Mouse (Mus musculus): ENCODE measurements around the gene Ubald2. TPM values are rescaled to one million over a fixed set of nuclear protein-coding genes. Genes with fewer than 3 reads are reported as not detected.

Gene Ubald2
- total and polyA plus RNA-seq, 2 experiments from 2014 or later = 32.3 to 48.3 TPM

DNA sequence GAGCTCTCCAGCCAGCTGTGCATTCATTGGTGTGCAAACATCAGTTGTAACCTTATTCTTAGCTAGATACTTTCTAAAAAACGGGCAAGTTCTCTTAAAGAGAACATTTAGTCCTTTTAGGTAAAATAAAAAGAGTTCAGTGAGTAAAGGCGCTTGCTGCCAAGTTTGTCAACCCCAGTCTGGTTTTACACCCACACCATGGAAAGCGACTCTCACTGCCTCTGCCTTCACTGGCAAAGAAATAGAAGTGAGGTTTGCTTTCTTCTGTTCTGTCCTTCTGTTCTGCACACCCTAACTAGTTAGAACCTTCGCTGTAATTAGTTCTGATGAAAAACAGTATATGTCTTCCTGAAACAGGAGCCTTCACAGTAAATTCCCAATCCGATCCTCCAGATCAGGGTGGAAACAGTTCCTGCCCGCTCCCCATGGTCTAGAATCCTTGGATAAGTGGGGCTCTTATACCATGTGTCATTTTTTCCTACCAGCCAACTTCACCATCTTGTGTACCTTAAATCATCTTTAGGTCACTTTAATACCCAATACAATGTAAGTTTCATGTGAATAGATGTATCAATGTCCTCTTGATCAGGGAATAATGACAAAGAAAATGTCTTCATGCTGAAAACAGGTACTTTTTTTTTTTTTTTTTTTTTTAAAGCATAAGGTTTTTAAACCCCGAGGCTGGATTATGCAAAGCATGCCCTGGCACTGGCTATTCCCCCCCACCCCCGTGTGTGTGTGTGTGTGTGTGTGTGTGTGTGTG lies 1.1 kb upstream of the Ubald2 start:
- Histone ChIP-seq H3K27ac (ENCODE audit: low read depth) (peak overlapping the region; percentile 30; the same call in 1 of the 2 replicates), H3K9me3 (replicated peaks; ENCODE audit: control insufficient read depth, low read length) (no peaks in the 10 kb centered on the region), H3K9ac (replicated peaks; ENCODE audit: low read depth, low read length) (no peak overlapping the region), H3K27me3 (ENCODE audit: control insufficient read depth, insufficient read depth, low read length) (no peaks in the 10 kb centered on the region), H3K4me1 (ENCODE audit: control insufficient read depth, insufficient read depth) (peaks cover 35% of the 10 kb centered on the region), H3K4me3 (ENCODE audit: low read depth, low read length) (no peak overlapping the region), H3K36me3 (replicated peaks; ENCODE audit: control insufficient read depth, insufficient read depth, low read length) (peaks cover 12% of the 10 kb centered on the region; the same call in 1 of the 2 replicates), H3K4me2 (ENCODE audit: low read depth, low read length) (peak overlapping the region; percentile 32; the same call in 1 of the 2 replicates)
- no peak for TF ChIP-seq CTCF (IDR thresholded peaks at IDR 0.05; ENCODE audit: low read depth)
- 62% methylated on average over 8 of the region's 8 CpGs for WGBS
- DNase-seq (ENCODE audit: low spot score) (no peak), ATAC-seq (ENCODE audit: insufficient read depth, low read depth) (no peak)

DNA sequence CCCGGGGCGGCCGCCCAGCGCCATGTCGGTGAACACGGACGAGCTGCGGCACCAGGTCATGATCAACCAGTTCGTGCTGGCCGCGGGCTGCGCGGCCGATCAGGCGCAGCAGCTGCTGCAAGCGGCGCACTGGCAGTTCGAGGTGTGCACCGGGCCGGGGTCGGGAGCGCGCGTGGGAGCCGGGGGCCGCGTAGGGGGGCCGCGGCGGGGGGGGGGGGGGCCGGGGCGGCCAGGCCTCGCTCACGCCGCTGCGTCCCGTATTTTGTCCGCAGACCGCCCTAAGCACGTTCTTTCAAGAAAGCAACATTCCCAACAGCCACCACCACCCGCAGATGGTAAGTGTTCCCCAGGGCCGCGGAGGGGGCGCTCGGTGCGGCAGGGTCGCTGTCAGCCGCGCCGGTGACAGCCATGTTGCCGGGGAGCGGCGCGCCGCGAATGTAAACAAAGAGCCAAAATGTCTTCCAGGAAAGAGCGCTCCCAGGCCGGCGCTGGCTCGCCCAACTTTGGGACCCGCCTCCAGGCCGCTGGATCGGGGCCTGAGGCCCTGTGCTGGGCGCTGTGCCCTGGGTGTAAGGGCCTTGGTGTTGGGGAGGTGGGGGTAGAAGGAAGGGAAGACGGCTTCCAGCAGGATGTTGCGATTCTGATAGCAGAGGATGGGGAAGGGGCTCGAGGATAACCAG lies 533 bp downstream of the Ubald2 start:
- Histone ChIP-seq H3K4me3 (ENCODE audit: low read depth, low read length) (peak overlapping the region; percentile 73), H3K9ac (replicated peaks; ENCODE audit: low read depth, low read length) (peak overlapping the region; percentile 95), H3K27me3 (ENCODE audit: control insufficient read depth, insufficient read depth, low read length) (no peaks in the 10 kb centered on the region), H3K4me1 (ENCODE audit: control insufficient read depth, insufficient read depth) (peaks cover 34% of the 10 kb centered on the region), H3K36me3 (replicated peaks; ENCODE audit: control insufficient read depth, insufficient read depth, low read length) (peaks cover 19% of the 10 kb centered on the region), H3K27ac (ENCODE audit: low read depth) (peak overlapping the region; percentile 90), H3K4me2 (ENCODE audit: low read depth, low read length) (peak overlapping the region; percentile 82), H3K9me3 (replicated peaks; ENCODE audit: control insufficient read depth, low read length) (no peaks in the 10 kb centered on the region)
- TF ChIP-seq EP300 (IDR thresholded peaks at IDR 0.05; ENCODE audit: low read depth) = no peak
- ATAC-seq (ENCODE audit: insufficient read depth, low read depth) (peak; percentile 15; the same call in 1 of the 2 replicates), DNase-seq (ENCODE audit: low spot score) (peak; percentile 65)
- 2% methylated on average over 41 of the region's 67 CpGs for WGBS

GRCm38 (mm10) chr11:116434967-116435752 lies 1.3 kb downstream of the Ubald2 start:
- no peak for DNase-seq (ENCODE audit: low spot score)
- WGBS = 47% methylated on average over 12 of the region's 12 CpGs
- no peak for ATAC-seq (ENCODE audit: insufficient read depth, low read depth)
- peak overlapping the region; percentile 95 for H3K9ac ChIP-seq (replicated peaks; ENCODE audit: low read depth, low read length)
- H3K36me3 ChIP-seq (replicated peaks; ENCODE audit: control insufficient read depth, insufficient read depth, low read length) = peaks cover 19% of the 10 kb centered on the region
- H3K4me2 ChIP-seq (ENCODE audit: low read depth, low read length) = peak overlapping the region; percentile 82
- H3K4me1 ChIP-seq (ENCODE audit: control insufficient read depth, insufficient read depth) = peaks cover 32% of the 10 kb centered on the region
- H3K9me3 ChIP-seq (replicated peaks; ENCODE audit: control insufficient read depth, low read length) = no peaks in the 10 kb centered on the region
- peak overlapping the region; percentile 73 for H3K4me3 ChIP-seq (ENCODE audit: low read depth, low read length)
- H3K27me3 ChIP-seq (ENCODE audit: control insufficient read depth, insufficient read depth, low read length) = no peaks in the 10 kb centered on the region
- peak overlapping the region; percentile 90 for H3K27ac ChIP-seq (ENCODE audit: low read depth)
- no peak for TF ChIP-seq CTCF (IDR thresholded peaks at IDR 0.05; ENCODE audit: low read depth)
- TF ChIP-seq EP300 (IDR thresholded peaks at IDR 0.05; ENCODE audit: low read depth) = no peak

DNA sequence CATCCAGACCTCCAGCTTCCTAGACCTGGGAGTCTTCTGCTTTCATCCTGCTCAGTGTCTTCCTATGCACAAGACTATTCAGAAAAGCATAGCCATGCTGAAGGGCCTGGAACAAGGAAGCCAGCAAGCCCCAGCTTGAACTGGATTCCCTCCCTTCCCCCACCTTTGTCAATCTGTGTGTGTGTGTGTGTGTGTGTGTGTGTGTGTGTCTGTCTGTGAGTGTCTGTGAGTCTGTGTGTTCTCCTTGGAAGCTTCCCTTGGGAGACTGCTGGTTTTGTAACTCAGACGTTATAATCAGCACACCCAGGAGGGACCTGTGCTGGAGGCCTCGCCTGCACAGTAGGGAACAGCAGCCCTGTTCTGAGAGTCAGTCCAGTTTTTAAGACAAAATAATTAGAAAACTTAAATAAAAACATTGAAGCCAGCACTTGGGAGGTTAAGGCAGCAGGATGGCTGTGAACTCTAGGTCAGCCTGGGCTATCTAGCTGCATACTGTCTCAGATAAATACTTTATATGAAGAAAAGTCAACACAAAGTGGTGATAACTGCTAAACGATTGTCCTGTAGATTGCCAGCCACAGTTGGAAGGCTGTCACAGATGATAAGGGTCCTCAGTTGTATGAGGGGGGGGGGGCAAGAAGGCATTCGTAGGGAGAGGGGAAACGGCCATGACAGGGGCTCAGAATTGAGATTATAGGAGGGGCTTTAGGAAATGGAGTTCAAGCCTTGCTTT lies 2.3 kb downstream of the Ubald2 start:
- Histone ChIP-seq H3K27ac (ENCODE audit: low read depth) (peak overlapping the region; percentile 77), H3K4me2 (ENCODE audit: low read depth, low read length) (peak overlapping the region; percentile 82), H3K9ac (replicated peaks; ENCODE audit: low read depth, low read length) (0 out of 2 replicates have a peak overlapping the region, but pooled peaks have one; percentile 32), H3K4me3 (ENCODE audit: low read depth, low read length) (0 out of 2 replicates have a peak overlapping the region, but pooled peaks have one; percentile 73), H3K4me1 (ENCODE audit: control insufficient read depth, insufficient read depth) (peaks cover 37% of the 10 kb centered on the region), H3K27me3 (ENCODE audit: control insufficient read depth, insufficient read depth, low read length) (no peaks in the 10 kb centered on the region), H3K9me3 (replicated peaks; ENCODE audit: control insufficient read depth, low read length) (no peaks in the 10 kb centered on the region), H3K36me3 (replicated peaks; ENCODE audit: control insufficient read depth, insufficient read depth, low read length) (peaks cover 19% of the 10 kb centered on the region)
- TF ChIP-seq CTCF (IDR thresholded peaks at IDR 0.05; ENCODE audit: low read depth) (no peak), EP300 (IDR thresholded peaks at IDR 0.05; ENCODE audit: low read depth) (no peak)
- ATAC-seq (ENCODE audit: insufficient read depth, low read depth) = no peak
- DNase-seq (ENCODE audit: low spot score) = no peak
- 17% methylated on average over 5 of the region's 5 CpGs for WGBS

Measured in heart, postnatal 0 days (tissue).